Mouse (Mus musculus) olfactory bulb, adult 2 months (tissue): ENCODE measurements around the gene Gm20696.

Experiments used
- CTCF ChIP-seq: fragments of 200-500 bp; IDR thresholded peaks from 2 replicates; pipeline ENCODE4 v1.5.1; 2012; ENCODE audit warnings: low read depth, mild to moderate bottlenecking, low read length, moderate library complexity; ENCODE audit not compliant: insufficient read depth
- POLR2A ChIP-seq: fragments of 200-500 bp; IDR thresholded peaks from 2 replicates; pipeline ENCODE4 v1.6.1; 2012; ENCODE audit warnings: mild to moderate bottlenecking, low read depth, low read length, moderate library complexity; ENCODE audit not compliant: insufficient read depth

GRCm38 (mm10) chr6:99684899-99685298, 18.3 kb upstream of the Gm20696 start:
- peak; percentile 29; the same call in 1 of the 2 replicates for TF ChIP-seq CTCF
- TF ChIP-seq POLR2A = no peak
